Mouse (Mus musculus) myocyte (in vitro differentiated cells): Measurements from ENCODE around the gene Stard10.

Source experiments
- MAX ChIP-seq: IDR thresholded peaks from one replicate; pipeline ENCODE4 v1.6.1; 2011; ENCODE audit warnings: low read depth, mild to moderate bottlenecking, control low read depth
- MYOD1 ChIP-seq, 3 experiments: IDR thresholded peaks; one replicate each; pipeline ENCODE4 v1.6.1; 2011; ENCODE audit warnings: control low read depth in 2 of 3, low read depth in 2 of 3, mild to moderate bottlenecking in 2 of 3, moderate library complexity in 1 of 3; ENCODE audit not compliant: insufficient read length in 2 of 3, control insufficient read depth in 1 of 3
- POLR2A ChIP-seq: IDR thresholded peaks from one replicate; pipeline ENCODE4 v1.6.1; 2011; ENCODE audit warnings: low read depth, mild to moderate bottlenecking, control low read depth, moderate library complexity; ENCODE audit not compliant: insufficient read length

DNA sequence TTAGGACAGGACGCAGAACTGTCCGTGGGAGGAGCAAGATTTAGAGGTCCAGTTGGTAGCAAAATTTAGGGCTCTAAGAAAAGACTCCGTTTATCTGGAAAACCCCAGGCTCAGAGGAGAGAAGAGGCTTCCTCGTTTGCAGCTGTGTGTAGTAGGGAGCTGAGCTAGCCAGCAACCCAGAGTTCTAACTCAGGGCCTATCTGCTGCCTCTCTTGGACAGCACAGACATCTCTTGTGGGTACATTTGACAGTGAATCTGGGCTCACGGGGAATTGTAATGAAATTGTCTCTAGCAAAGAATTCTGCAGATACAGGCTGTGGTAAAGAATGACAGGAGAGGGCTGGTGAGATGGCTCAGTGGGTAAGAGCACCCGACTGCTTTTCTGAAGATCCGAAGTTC is 14.2 kb upstream of the Stard10 start:
- no peak for TF ChIP-seq POLR2A
- no peak for TF ChIP-seq MYOD1 (IDR thresholded peaks at IDR 0.05; ENCODE audit: control insufficient read depth in 1 of 3, insufficient read length in 2 of 3, low read depth in 2 of 3)
- TF ChIP-seq MAX, result no peak
